Mouse (Mus musculus) lung, embryonic 14.5 days (tissue): ENCODE data around the gene Olfr805. TPM values are rescaled to one million over a fixed set of nuclear protein-coding genes. Genes with fewer than 3 reads are reported as not detected.

ENCODE experiments used
- ATAC-seq: fragments of 200-750 bp; cut with Nextera tagmentation; 2 replicates; pipeline ENCODE4 v1.8.0; 2017; ENCODE audit warnings: mild to moderate bottlenecking, moderate TSS enrichment, moderate library complexity; ENCODE audit not compliant: insufficient read depth
- DNase-seq: peaks from one replicate; pipeline ENCODE4 v3.0.0-alpha.2; 2015
- H3K27ac ChIP-seq: fragments of 300-500 bp; sonication (generic); 2 replicates; pipeline ENCODE4 v1.5.1; 2014; ENCODE audit warnings: low read depth, mild to moderate bottlenecking, moderate library complexity
- H3K27me3 ChIP-seq: fragments of 300-500 bp; sonication (generic); 2 replicates; pipeline ENCODE4 v1.6.1; 2014; ENCODE audit warnings: low read length, control low read depth; ENCODE audit not compliant: insufficient read depth
- H3K36me3 ChIP-seq: fragments of 300-500 bp; sonication (generic); 2 replicates; pipeline ENCODE4 v1.6.1; 2014; ENCODE audit warnings: control low read depth; ENCODE audit not compliant: insufficient read depth
- H3K4me1 ChIP-seq: fragments of 300-500 bp; sonication (generic); 2 replicates; pipeline ENCODE4 v1.6.1; 2014; ENCODE audit warnings: antibody characterized with exemption, control low read depth; ENCODE audit not compliant: insufficient read depth
- H3K4me2 ChIP-seq: fragments of 300-500 bp; sonication (generic); 2 replicates; pipeline ENCODE4 v1.6.1; 2014; ENCODE audit warnings: mild to moderate bottlenecking
- H3K4me3 ChIP-seq: fragments of 300-500 bp; sonication (generic); 2 replicates; pipeline ENCODE4 v1.5.1; 2014; ENCODE audit warnings: low read depth, low read length
- H3K9ac ChIP-seq: fragments of 300-500 bp; sonication (generic); 2 replicates; pipeline ENCODE4 v1.6.1; 2014
- H3K9me3 ChIP-seq: fragments of 300-500 bp; sonication (generic); 2 replicates; pipeline ENCODE4 v1.6.1; 2016; ENCODE audit warnings: low read depth, low read length, control low read depth
- CTCF ChIP-seq: IDR thresholded peaks from 2 replicates; pipeline ENCODE4 v1.5.1; 2016; ENCODE audit warnings: antibody characterized with exemption, low read depth
- WGBS: fragments of 180-500 bp; shearing (Covaris S2); extraction: QIAGEN DNeasy Blood & Tissue Kit; methylation state at CpG from one replicate; pipeline ENCODE4 v1.1.7; 2014; 5-methylcytosine and 5-hydroxymethylcytosine counted together
- polyA plus RNA-seq: library from polyadenylated mRNA; unstranded; fragments of >200 nt; fragmentation: Nextera tagmentation; extraction: Ambion mirVana; gene quantifications from 2 replicates; pipeline ENCODE4 v1.2.1, GENCODE M21; 2014

Olfr805 gene
- polyA plus RNA-seq, result not detected in 2 replicates

- H3K9ac ChIP-seq, result no peak within 1 kb of the TSS
- ATAC-seq, result no peak
- TF ChIP-seq CTCF, result no peak
- no peak within 1 kb of the TSS for H3K4me2 ChIP-seq
- no peaks in the 10 kb centered on the region for H3K36me3 ChIP-seq
- H3K4me3 ChIP-seq, result no peak within 1 kb of the TSS
- H3K27me3 ChIP-seq, result no peaks in the 10 kb centered on the region
- H3K4me1 ChIP-seq, result no peaks in the 10 kb centered on the region
- DNase-seq, result no peak
- no peaks in the 10 kb centered on the region for H3K9me3 ChIP-seq
- no peak within 1 kb of the TSS for H3K27ac ChIP-seq
- WGBS, result 88% methylated on average over 2 of the region's 2 CpGs
Observed at GRCm38 (mm10) chr10:129729275-129729674, at the start of gene Olfr805. TSS of gene Olfr805 (minus strand) at chr10:129729375.

- Histone ChIP-seq H3K4me2 (no peak overlapping the region), H3K27ac (no peak overlapping the region), H3K4me1 (no peaks in the 10 kb centered on the region), H3K36me3 (no peaks in the 10 kb centered on the region), H3K4me3 (no peak overlapping the region), H3K9me3 (no peaks in the 10 kb centered on the region), H3K9ac (no peak overlapping the region), H3K27me3 (no peaks in the 10 kb centered on the region)
- ATAC-seq (no peak), DNase-seq (no peak)
- no peak for TF ChIP-seq CTCF
Observed at GRCm38 (mm10) chr10:129778123-129778522, 48.9 kb upstream of the Olfr805 start.

GRCm38 (mm10) chr10:129774338-129774737, 45.2 kb upstream of the Olfr805 start, which contains the start of gene Olfr809:
TSS of gene Olfr809 (plus strand) at chr10:129774638.
- Histone ChIP-seq H3K9me3 (no peaks in the 10 kb centered on the region), H3K4me1 (no peaks in the 10 kb centered on the region), H3K4me3 (no peak within 1 kb of the TSS), H3K27ac (no peak within 1 kb of the TSS), H3K27me3 (no peaks in the 10 kb centered on the region), H3K9ac (no peak within 1 kb of the TSS), H3K4me2 (no peak within 1 kb of the TSS), H3K36me3 (no peaks in the 10 kb centered on the region)
- TF ChIP-seq CTCF, result no peak
- ATAC-seq, result no peak
- DNase-seq, result no peak

- TF ChIP-seq CTCF, result no peak
- Histone ChIP-seq H3K27me3 (no peaks in the 10 kb centered on the region), H3K4me3 (no peak within 1 kb of the TSS), H3K4me1 (no peaks in the 10 kb centered on the region), H3K27ac (no peak within 1 kb of the TSS), H3K4me2 (no peak within 1 kb of the TSS), H3K36me3 (no peaks in the 10 kb centered on the region), H3K9me3 (no peaks in the 10 kb centered on the region), H3K9ac (no peak within 1 kb of the TSS)
- 89% methylated on average over 1 of the region's 1 CpGs for WGBS
- DNase-seq (no peak), ATAC-seq (no peak)
Observed at GRCm38 (mm10) chr10:129765182-129765581, 36.0 kb upstream of the Olfr805 start, which contains the start of gene Olfr808. TSS of gene Olfr808 (plus strand) at chr10:129765482.

- no peaks in the 10 kb centered on the region for H3K9me3 ChIP-seq
- H3K9ac ChIP-seq, result no peak within 1 kb of the TSS
- no peak within 1 kb of the TSS for H3K4me3 ChIP-seq
- H3K4me1 ChIP-seq, result no peaks in the 10 kb centered on the region
- no peaks in the 10 kb centered on the region for H3K27me3 ChIP-seq
- WGBS, result 80% methylated on average over 1 of the region's 1 CpGs
- DNase-seq, result no peak
- no peak within 1 kb of the TSS for H3K4me2 ChIP-seq
- H3K36me3 ChIP-seq, result no peaks in the 10 kb centered on the region
- H3K27ac ChIP-seq, result no peak within 1 kb of the TSS
- TF ChIP-seq CTCF, result no peak
- no peak for ATAC-seq
Observed at GRCm38 (mm10) chr10:129757693-129758092, 28.5 kb upstream of the Olfr805 start, which contains the start of gene Olfr807. TSS of gene Olfr807 (minus strand) at chr10:129757793.

GRCm38 (mm10) chr10:129741821-129742220, 12.6 kb upstream of the Olfr805 start, which contains the start of gene Olfr806:
TSS of gene Olfr806 (minus strand) at chr10:129741921.
- ATAC-seq (no peak), DNase-seq (no peak)
- H3K4me2 ChIP-seq, result no peak within 1 kb of the TSS
- no peak for TF ChIP-seq CTCF
- H3K27me3 ChIP-seq, result no peaks in the 10 kb centered on the region
- no peaks in the 10 kb centered on the region for H3K9me3 ChIP-seq
- no peak within 1 kb of the TSS for H3K27ac ChIP-seq
- no peak within 1 kb of the TSS for H3K9ac ChIP-seq
- no peaks in the 10 kb centered on the region for H3K4me1 ChIP-seq
- H3K4me3 ChIP-seq, result no peak within 1 kb of the TSS
- no peaks in the 10 kb centered on the region for H3K36me3 ChIP-seq

GRCm38 (mm10) chr10:129702910-129703309, 26.3 kb downstream of the Olfr805 start, which contains the start of gene Olfr804:
TSS of gene Olfr804 (plus strand) at chr10:129703210.
- no peak for TF ChIP-seq CTCF
- H3K4me1 ChIP-seq, result no peaks in the 10 kb centered on the region
- H3K27me3 ChIP-seq, result no peaks in the 10 kb centered on the region
- H3K4me2 ChIP-seq, result no peak within 1 kb of the TSS
- DNase-seq (no peak), ATAC-seq (no peak)
- no peak within 1 kb of the TSS for H3K4me3 ChIP-seq
- no peak within 1 kb of the TSS for H3K27ac ChIP-seq
- no peaks in the 10 kb centered on the region for H3K36me3 ChIP-seq
- H3K9me3 ChIP-seq, result no peaks in the 10 kb centered on the region
- H3K9ac ChIP-seq, result no peak within 1 kb of the TSS

- TF ChIP-seq CTCF, result no peak
- 63% methylated on average over 2 of the region's 2 CpGs for WGBS
- ATAC-seq, result no peak
- Histone ChIP-seq H3K27ac (no peak within 1 kb of the TSS), H3K4me2 (no peak within 1 kb of the TSS), H3K4me3 (no peak within 1 kb of the TSS), H3K9me3 (no peaks in the 10 kb centered on the region), H3K36me3 (no peaks in the 10 kb centered on the region), H3K4me1 (no peaks in the 10 kb centered on the region), H3K9ac (no peak within 1 kb of the TSS), H3K27me3 (no peaks in the 10 kb centered on the region)
- DNase-seq, result no peak
Observed at GRCm38 (mm10) chr10:129694186-129694585, 35.0 kb downstream of the Olfr805 start, which contains the start of gene Olfr803. TSS of gene Olfr803 (minus strand) at chr10:129694286.
